Mouse (Mus musculus) v-Abl transformed pro-B cells (cell line): ENCODE data around the gene Patz1.

Experiments used
- in situ Hi-C, 2 experiments: fragments of 400-800 bp; cut with MboI; formaldehyde crosslinking; loops; one replicate each; pipeline ENCODE4 v1.15.1; 2025; ENCODE audit not compliant: unreplicated experiment in 2 of 2

The Patz1 gene

GRCm38 (mm10) chr11:3288521-3289301 lies at the start of gene Patz1:
Patz1 (plus strand) TSS chr11:3288874.
- in situ Hi-C loops = no loop called here

GRCm38 (mm10) chr11:3242395-3242794 lies 46.3 kb upstream of the Patz1 start:
- in situ Hi-C loops = loop anchor here in 1 of 2 experiments (25.0 kb wide), 1 partner anchor 445 kb away; no protein-coding TSS in a partner anchor

- in situ Hi-C loops = loop anchor here in 1 of 2 experiments (25.0 kb wide), 1 partner anchor 444 kb away; no protein-coding TSS in a partner anchor
Observed at GRCm38 (mm10) chr11:3243771-3244170, 44.9 kb upstream of the Patz1 start.

GRCm38 (mm10) chr11:3247387-3247786 lies 41.3 kb upstream of the Patz1 start:
- in situ Hi-C loops = loop anchor here in 1 of 2 experiments (25.0 kb wide), 1 partner anchor 440 kb away; no protein-coding TSS in a partner anchor

GRCm38 (mm10) chr11:3259537-3259936 lies 29.1 kb upstream of the Patz1 start:
- in situ Hi-C loops = loop anchor here in 1 of 2 experiments (25.0 kb wide), 1 partner anchor 528 kb away; no protein-coding TSS in a partner anchor

- in situ Hi-C loops = loop anchor here in 1 of 2 experiments (10.0 to 25.0 kb wide), 2 partner anchors 139 to 522 kb away; partner anchors contain the start of gene Limk2
Observed at GRCm38 (mm10) chr11:3265291-3266078, 23.2 kb upstream of the Patz1 start.

GRCm38 (mm10) chr11:3266079-3266685 lies 22.5 kb upstream of the Patz1 start, which contains the start of gene Drg1:
Drg1 (minus strand) TSS chr11:3266415.
- in situ Hi-C loops = loop anchor here in 1 of 2 experiments (10.0 to 25.0 kb wide), 2 partner anchors 139 to 521 kb away; partner anchors contain the start of gene Limk2

GRCm38 (mm10) chr11:3267133-3267532 lies 21.5 kb upstream of the Patz1 start:
- in situ Hi-C loops = loop anchor here in 1 of 2 experiments (10.0 to 25.0 kb wide), 2 partner anchors 138 to 520 kb away; partner anchors contain the start of gene Limk2

GRCm38 (mm10) chr11:3269241-3269640 lies 19.4 kb upstream of the Patz1 start:
- in situ Hi-C loops = loop anchor here in 1 of 2 experiments (10.0 to 25.0 kb wide), 2 partner anchors 136 to 518 kb away; partner anchors contain the start of gene Limk2

GRCm38 (mm10) chr11:3278351-3278750 lies 10.3 kb upstream of the Patz1 start:
- in situ Hi-C loops = no loop called here

- in situ Hi-C loops = no loop called here
Observed at GRCm38 (mm10) chr11:3279729-3280128, 8.9 kb upstream of the Patz1 start.

GRCm38 (mm10) chr11:3282887-3283286 lies 5.8 kb upstream of the Patz1 start:
- in situ Hi-C loops = no loop called here

GRCm38 (mm10) chr11:3283645-3284044 lies 5.0 kb upstream of the Patz1 start:
- in situ Hi-C loops = no loop called here

- in situ Hi-C loops = no loop called here
Observed at GRCm38 (mm10) chr11:3285940-3286339, 2.7 kb upstream of the Patz1 start.

GRCm38 (mm10) chr11:3287131-3287530 lies 1.5 kb upstream of the Patz1 start:
- in situ Hi-C loops = no loop called here

GRCm38 (mm10) chr11:3287921-3288320 lies 753 bp upstream of the Patz1 start:
- in situ Hi-C loops = no loop called here

- in situ Hi-C loops = no loop called here
Observed at GRCm38 (mm10) chr11:3289302-3289802, 678 bp downstream of the Patz1 start.

- in situ Hi-C loops = loop anchor here (5.0 kb wide), 1 partner anchor 42 kb away; the partner anchor contains the start of gene Pik3ip1 (in 2 of the 2)
Observed at GRCm38 (mm10) chr11:3289803-3290639, 1.3 kb downstream of the Patz1 start.
